In genomic region chr6:52208868-52209684, GRCm38 (mm10) we compare ENCODE assay signal across 11 mouse cellular contexts. TPM values are rescaled to one million over a fixed set of nuclear protein-coding genes. Genes with fewer than 3 reads are reported as not detected.
DNase-seq lines count a peak whose midpoint lies in the region; ATAC-seq and TF ChIP-seq lines count a peak whose summit lies in the region.
"Had no signal": no experiment of that assay in that cellular context is flagged by ENCODE, and none has a peak within 500 bp of the region (broad histone marks: within the 10 kb centered on the region; RNA-seq: fewer than 3 reads in every experiment).

No protein-coding gene starts in this region.

- intact Hi-C loops in heart, postnatal 36 days (cut with DNase I): no loop called here
- intact Hi-C loops in left cerebral cortex, postnatal 4 days (cut with DNase I): no loop called here

- 20% methylated on average over 18 of the region's 18 CpGs for WGBS in intestine, embryonic 14.5 days
- 14% methylated on average over 18 of the region's 18 CpGs for WGBS in liver, postnatal 0 days (ENCODE audit: insufficient replicate concordance)

- peak; percentile 88 for DNase-seq in heart, adult 11 months
- no peak for DNase-seq in heart, postnatal 36 days
- DNase-seq in ES-E14 (ENCODE audit: low read depth, low spot score): no peak
- DNase-seq in intestine, embryonic 14.5 days (ENCODE audit: low spot score): peak; percentile 75
- DNase-seq in liver, postnatal 0 days: peak; percentile 13
- DNase-seq in left cerebral cortex, postnatal 4 days: no peak
- no peak for DNase-seq in cerebellum, adult 11-12 months
- DNase-seq: thymus, postnatal 25 days had no signal

- no peak overlapping the region for H3K9ac ChIP-seq in ES-E14 (ENCODE audit: insufficient read depth, low read depth, low read length, poor library complexity, severe bottlenecking)
- H3K9ac ChIP-seq in intestine, embryonic 14.5 days (ENCODE audit: low read length): peak overlapping the region; percentile 51
- H3K9ac ChIP-seq in liver, postnatal 0 days (replicated peaks): no peak overlapping the region

- H3K4me2 ChIP-seq in intestine, embryonic 14.5 days (ENCODE audit: low read length): peak overlapping the region; percentile 78
- peak overlapping the region; percentile 52 for H3K4me2 ChIP-seq in liver, postnatal 0 days (ENCODE audit: low read depth, low read length)

- ATAC-seq in intestine, embryonic 14.5 days (replicated peaks; ENCODE audit: low FRiP score, low TSS enrichment, low read depth): no peak
- no peak for ATAC-seq in liver, postnatal 0 days
- ATAC-seq in frontal cortex, adult (ENCODE audit: low TSS enrichment): no peak

- no peak for TF ChIP-seq CTCF in liver, postnatal 0 days (IDR thresholded peaks at IDR 0.05; ENCODE audit: low read depth)

- peaks cover 0 to 5% of the 10 kb centered on the region in 2 experiments; a peak in 1 of 4 replicates for H3K4me1 ChIP-seq in ES-E14 (ENCODE audit: control insufficient read depth in 2 of 2, insufficient read depth in 2 of 2, low read length in 2 of 2, poor library complexity in 1 of 2)
- peaks cover 42% of the 10 kb centered on the region for H3K4me1 ChIP-seq in intestine, embryonic 14.5 days (replicated peaks; ENCODE audit: control insufficient read depth, insufficient read depth, low read length)
- H3K4me1 ChIP-seq in liver, postnatal 0 days (ENCODE audit: insufficient read depth): peaks cover 6% of the 10 kb centered on the region

- no peaks in the 10 kb centered on the region for H3K36me3 ChIP-seq in ES-E14 (ENCODE audit: control insufficient read depth, insufficient read depth, low read length, poor library complexity, severe bottlenecking)
- 0 out of 2 replicates have a peak, but pooled peaks cover 4% of the 10 kb centered on the region for H3K36me3 ChIP-seq in intestine, embryonic 14.5 days (ENCODE audit: control insufficient read depth, insufficient read depth, low read length)
- H3K36me3 ChIP-seq in liver, postnatal 0 days (replicated peaks; ENCODE audit: insufficient read depth, low read length): no peaks in the 10 kb centered on the region

- H3K4me3 ChIP-seq in ES-E14 (ENCODE audit: insufficient read depth in 1 of 2, low read depth in 1 of 2, low read length in 2 of 2, poor library complexity in 1 of 2, severe bottlenecking in 1 of 2): peak overlapping the region; percentile 29 to 43
- peak overlapping the region; percentile 36 for H3K4me3 ChIP-seq in intestine, embryonic 14.5 days (ENCODE audit: low read depth, low read length)
- peak overlapping the region; percentile 29 for H3K4me3 ChIP-seq in liver, postnatal 0 days (ENCODE audit: low read depth, low read length)

- H3K9me3 ChIP-seq in ES-E14 (ENCODE audit: control insufficient read depth, insufficient read depth, low read depth, low read length): no peaks in the 10 kb centered on the region
- H3K9me3 ChIP-seq in intestine, embryonic 14.5 days (ENCODE audit: control insufficient read depth, low read length): no peaks in the 10 kb centered on the region
- no peaks in the 10 kb centered on the region for H3K9me3 ChIP-seq in liver, postnatal 0 days (ENCODE audit: low read length)

- no peak overlapping the region for H3K27ac ChIP-seq in ES-E14 (ENCODE audit: insufficient read depth, low read depth, low read length, poor library complexity, severe bottlenecking)
- peak overlapping the region; percentile 57 for H3K27ac ChIP-seq in intestine, embryonic 14.5 days (ENCODE audit: low read depth)
- H3K27ac ChIP-seq in liver, postnatal 0 days (ENCODE audit: low read depth): no peak overlapping the region

- H3K27me3 ChIP-seq in intestine, embryonic 14.5 days (replicated peaks; ENCODE audit: control insufficient read depth, insufficient read depth, low read length): peaks cover 67% of the 10 kb centered on the region
- peaks cover 97% of the 10 kb centered on the region for H3K27me3 ChIP-seq in liver, postnatal 0 days (ENCODE audit: insufficient read depth, low read length)

- in situ Hi-C loops in ES-E14 (cut with MboI; ENCODE audit: low sequenced_read_pairs in 2 of 2, unreplicated experiment in 2 of 2): loop anchor here in 1 of 2 experiments (25.0 kb wide), 1 partner anchor 597 kb away; no protein-coding TSS in a partner anchor

- no peak for TF ChIP-seq EP300 in liver, postnatal 0 days (IDR thresholded peaks at IDR 0.05; ENCODE audit: low read depth)

TF ChIP-seq in ES-E14, 5 proteins besides CTCF, POLR2A, EP300 and RAD21:
- no peak for TF ChIP-seq CHD2 (IDR thresholded peaks at IDR 0.05; ENCODE audit: low read depth, low read length)
- TF ChIP-seq ZC3H11A (IDR thresholded peaks at IDR 0.05; ENCODE audit: borderline replicate concordance, low read depth, low read length): no peak
- no peak for TF ChIP-seq HCFC1 (IDR thresholded peaks at IDR 0.05; ENCODE audit: borderline replicate concordance, insufficient read depth, low read length)
- TF ChIP-seq ZNF384 (IDR thresholded peaks at IDR 0.05; ENCODE audit: low read depth, low read length): no peak
- TF ChIP-seq MAFK (IDR thresholded peaks at IDR 0.05; ENCODE audit: insufficient read depth, low read depth, low read length): no peak

RNA-seq across cellular contexts. Expression of gene Hoxa6, which starts 0.6 kb away (rescaled TPM):
- not detected for total RNA-seq in heart, postnatal 36 days (2021)
- not detected in 2 replicates for total RNA-seq in ES-E14 (2012; rRNA removed)
- 2.5 and 3.9 TPM in 2 replicates for polyA plus RNA-seq in intestine, embryonic 14.5 days (2014; fragmentation: Nextera tagmentation; extraction: Ambion mirVana)
- not detected in 2 replicates for polyA plus RNA-seq in liver, postnatal 0 days (2015; fragmentation: Nextera tagmentation; extraction: Ambion mirVana)
- not detected for total RNA-seq in left cerebral cortex, postnatal 4 days (2021)
- total RNA-seq: monocyte, adult 5-6 weeks had no signal

RNA-seq across cellular contexts. Expression of gene Hoxa3, which starts 4.1 kb away (rescaled TPM):
- total RNA-seq in heart, postnatal 36 days (2021): 1 to 10 TPM in 1 of 2 experiments, under 1 TPM in 1; 0.42 to 1.1 TPM
- total RNA-seq in ES-E14 (2012; rRNA removed): 0.27 TPM in 1 of 2 replicates, not detected in the other
- 9.2 and 9.7 TPM in 2 replicates for polyA plus RNA-seq in intestine, embryonic 14.5 days (2014; fragmentation: Nextera tagmentation; extraction: Ambion mirVana)
- polyA plus RNA-seq in liver, postnatal 0 days (2015; fragmentation: Nextera tagmentation; extraction: Ambion mirVana): 0.16 and 0.17 TPM in 2 replicates
- total RNA-seq in left cerebral cortex, postnatal 4 days (2021): not detected
- total RNA-seq: monocyte, adult 5-6 weeks had no signal

RNA-seq across cellular contexts. Expression of gene Gm28308, which starts 4.1 kb away (rescaled TPM):
- total RNA-seq in heart, postnatal 36 days (2021): not detected
- total RNA-seq in ES-E14 (2012; rRNA removed): 0.31 TPM in 1 of 2 replicates, not detected in the other
- polyA plus RNA-seq in intestine, embryonic 14.5 days (2014; fragmentation: Nextera tagmentation; extraction: Ambion mirVana): not detected in 2 replicates
- polyA plus RNA-seq in liver, postnatal 0 days (2015; fragmentation: Nextera tagmentation; extraction: Ambion mirVana): not detected in 2 replicates
- not detected for total RNA-seq in left cerebral cortex, postnatal 4 days (2021)
- polyA plus RNA-seq: brain, embryonic 14.5 days had no signal

RNA-seq across cellular contexts. Expression of gene Hoxa5, which starts 4.7 kb away (rescaled TPM):
- total RNA-seq in heart, postnatal 36 days (2021): under 1 TPM; 0.62 to 0.72 TPM
- 0.49 TPM in 1 of 2 replicates, not detected in the other for total RNA-seq in ES-E14 (2012; rRNA removed)
- polyA plus RNA-seq in intestine, embryonic 14.5 days (2014; fragmentation: Nextera tagmentation; extraction: Ambion mirVana): 30.1 and 34.1 TPM in 2 replicates
- 0.58 and 0.73 TPM in 2 replicates for polyA plus RNA-seq in liver, postnatal 0 days (2015; fragmentation: Nextera tagmentation; extraction: Ambion mirVana)
- not detected for total RNA-seq in left cerebral cortex, postnatal 4 days (2021)
- total RNA-seq: monocyte, adult 5-6 weeks had no signal

RNA-seq across cellular contexts. Expression of gene Hoxa7, which starts 12.6 kb away (rescaled TPM):
- under 1 TPM; 0.24 to 0.47 TPM for total RNA-seq in heart, postnatal 36 days (2021)
- total RNA-seq in ES-E14 (2012; rRNA removed): 0.42 and 0.89 TPM in 2 replicates
- polyA plus RNA-seq in intestine, embryonic 14.5 days (2014; fragmentation: Nextera tagmentation; extraction: Ambion mirVana): 9.2 and 10.1 TPM in 2 replicates
- polyA plus RNA-seq in liver, postnatal 0 days (2015; fragmentation: Nextera tagmentation; extraction: Ambion mirVana): 0.39 and 0.50 TPM in 2 replicates
- not detected for total RNA-seq in left cerebral cortex, postnatal 4 days (2021)
- total RNA-seq: monocyte, adult 5-6 weeks had no signal

Comparison
In these comparisons a context has a peak if more than half of its experiments do, and no peak if none do; other contexts are left out.
1. DNase-seq: peak in heart, adult 11 months (single experiment), intestine, embryonic 14.5 days (single experiment) and liver, postnatal 0 days (single experiment); none in heart, postnatal 36 days (0 of 2), ES-E14 (single experiment), left cerebral cortex, postnatal 4 days (single experiment) and cerebellum, adult 11-12 months (single experiment).
2. Peak in every context shown above with its lines, with median percentiles within 50 percentile points of each other: H3K4me3 ChIP-seq.